Mouse (Mus musculus) CD4-positive naive resting alpha-beta T cell, adult 57 days (primary cell): ENCODE results near the gene Dok3. TPM values are rescaled to one million over a fixed set of nuclear protein-coding genes. Genes with fewer than 3 reads are reported as not detected.

ENCODE experiments used
- total RNA-seq: library from RNA; stranded (reverse); gene quantifications from one replicate; pipeline ENCODE4 v1.2.4, GENCODE M21; 2023

The Dok3 gene
- 15.6 TPM for total RNA-seq

GRCm38 (mm10) chr13:55529198-55529915 lies at the start of gene Dok3:
TSS of gene Dok3 (minus strand) at chr13:55529296.

DNA sequence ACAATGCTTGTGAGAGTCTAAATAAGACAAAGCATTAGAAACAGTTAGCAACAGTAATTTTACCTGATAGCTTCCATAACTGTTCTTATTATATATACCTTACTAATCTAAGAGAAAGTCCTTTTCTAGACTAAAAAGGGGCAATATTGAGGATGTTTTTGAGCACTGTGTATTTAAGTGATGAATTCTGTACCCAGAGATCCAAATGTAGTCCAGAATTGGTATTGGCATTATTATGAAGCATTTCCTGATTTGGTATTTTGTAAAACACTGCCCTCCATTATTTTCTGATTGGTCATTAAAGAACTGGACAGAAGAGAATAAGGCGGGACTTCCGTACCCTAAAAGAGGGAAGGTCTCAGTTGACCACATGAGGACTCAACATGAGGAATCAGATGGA lies 44.3 kb upstream of the Dok3 start, which contains the start of gene Tmed9:
Tmed9 (plus strand) TSS at position 301 of the 400 bp plus-strand sequence.

GRCm38 (mm10) chr13:55571027-55571751 lies 42.1 kb upstream of the Dok3 start, which contains the start of gene Fam193b:
TSS of gene Fam193b (minus strand) at chr13:55571120.

GRCm38 (mm10) chr13:55536194-55537175 lies 7.4 kb upstream of the Dok3 start, which contains the start of gene Ddx41:
TSS of gene Ddx41 (minus strand) at chr13:55536658.

GRCm38 (mm10) chr13:55513111-55513748 lies 15.9 kb downstream of the Dok3 start, which contains the start of gene Pdlim7:
TSS of gene Pdlim7 (minus strand) at chr13:55513676.

GRCm38 (mm10) chr13:55487578-55488498 lies 41.3 kb downstream of the Dok3 start, which contains the start of gene Dbn1:
TSS of gene Dbn1 (minus strand) at chr13:55488111.

Other genes with a start within 250 kb of the Dok3 start
- gene Prelid1, start 208.8 kb downstream of the Dok3 start, total RNA-seq, result 148 TPM
- gene Rab24, start 207.3 kb downstream of the Dok3 start, total RNA-seq, result 48.6 TPM
- gene Mxd3, start 199.5 kb downstream of the Dok3 start, total RNA-seq, result 0.92 TPM
- gene Lman2, start 166.5 kb downstream of the Dok3 start, total RNA-seq, result 98.9 TPM
- 92.6 TPM for gene Rgs14, start 159.6 kb downstream of the Dok3 start, total RNA-seq
- not detected for gene Slc34a1, start 131.1 kb downstream of the Dok3 start, total RNA-seq
- gene Pfn3, start 114.1 kb downstream of the Dok3 start, total RNA-seq, result not detected
- 0.47 TPM for gene F12, start 102.5 kb downstream of the Dok3 start, total RNA-seq
- 458 TPM for gene Grk6, start 84.2 kb downstream of the Dok3 start, total RNA-seq
- gene Prr7, start 65.0 kb downstream of the Dok3 start, total RNA-seq, result 50.3 TPM
- 0.24 TPM for gene Dbn1, start 41.2 kb downstream of the Dok3 start, total RNA-seq
- gene Pdlim7, start 15.6 kb downstream of the Dok3 start, total RNA-seq, result 11.0 TPM
- 74.8 TPM for gene Ddx41, start 7.4 kb upstream of the Dok3 start, total RNA-seq
- 173 TPM for gene Fam193b, start 41.8 kb upstream of the Dok3 start, total RNA-seq
- gene Tmed9, start 44.4 kb upstream of the Dok3 start, total RNA-seq, result 102 TPM
- gene B4galt7, start 70.6 kb upstream of the Dok3 start, total RNA-seq, result 31.1 TPM
- 22.6 TPM for gene Caml, start 93.7 kb upstream of the Dok3 start, total RNA-seq
- 96.7 TPM for gene Ddx46, start 105.7 kb upstream of the Dok3 start, total RNA-seq
- gene B230219D22Rik, start 163.8 kb upstream of the Dok3 start, total RNA-seq, result 24.9 TPM
- gene Txndc15, start 185.4 kb upstream of the Dok3 start, total RNA-seq, result 27.5 TPM
- gene Pcbd2, start 198.1 kb upstream of the Dok3 start, total RNA-seq, result 29.6 TPM